Mouse (Mus musculus) brain, embryonic 14.5 days (tissue): ENCODE measurements around the gene Gimap8.

ENCODE experiments used
- CTCF ChIP-seq: fragments of 200-500 bp; IDR thresholded peaks from 2 replicates; pipeline ENCODE4 v1.5.1; 2012; ENCODE audit warnings: inconsistent platforms, mild to moderate bottlenecking, moderate library complexity, borderline replicate concordance; ENCODE audit not compliant: insufficient read depth, insufficient read length; ENCODE audit errors: extremely low read depth
- POLR2A ChIP-seq: fragments of 200-500 bp; IDR thresholded peaks from 2 replicates; pipeline ENCODE4 v1.6.1; 2012; ENCODE audit warnings: mild to moderate bottlenecking, inconsistent platforms, borderline replicate concordance; ENCODE audit not compliant: poor library complexity, insufficient read depth, insufficient read length, severe bottlenecking; ENCODE audit errors: extremely low read depth

GRCm38 (mm10) chr6:48620031-48620430, 27.0 kb upstream of the Gimap8 start:
- TF ChIP-seq POLR2A (no peak), CTCF (no peak)
